Mouse (Mus musculus): ENCODE measurements around the gene Plekhg2. TPM values are rescaled to one million over a fixed set of nuclear protein-coding genes. Genes with fewer than 3 reads are reported as not detected.
A peak's percentile ranks its signal among the peaks of the same experiment; 100 is the strongest.

Gene Plekhg2
- total RNA-seq, 2 experiments from 2014 or later: 2.1 to 3.1 TPM

GRCm38 (mm10) chr7:28384162-28384561 is 11.8 kb upstream of the Plekhg2 start:
- ATAC-seq (replicated peaks; ENCODE audit: low FRiP score, poor library complexity, severe bottlenecking): no peak

- ATAC-seq (replicated peaks; ENCODE audit: low FRiP score, poor library complexity, severe bottlenecking): no peak
These were observed 11.2 kb upstream of the Plekhg2 start for GRCm38 (mm10) chr7:28383606-28384005.

GRCm38 (mm10) chr7:28382981-28383396 is 10.6 kb upstream of the Plekhg2 start:
- ATAC-seq (replicated peaks; ENCODE audit: low FRiP score, poor library complexity, severe bottlenecking): peak; percentile 26; the same call in 1 of the 2 replicates

- ATAC-seq (replicated peaks; ENCODE audit: low FRiP score, poor library complexity, severe bottlenecking): no peak
These were observed 10.1 kb upstream of the Plekhg2 start for GRCm38 (mm10) chr7:28382347-28382951.

GRCm38 (mm10) chr7:28381938-28382337 is 9.5 kb upstream of the Plekhg2 start:
- ATAC-seq (replicated peaks; ENCODE audit: low FRiP score, poor library complexity, severe bottlenecking): no peak

- no peak for ATAC-seq (replicated peaks; ENCODE audit: low FRiP score, poor library complexity, severe bottlenecking)
These were observed 8.8 kb upstream of the Plekhg2 start for GRCm38 (mm10) chr7:28381017-28381790.

- no peak for ATAC-seq (replicated peaks; ENCODE audit: low FRiP score, poor library complexity, severe bottlenecking)
These were observed 8.0 kb upstream of the Plekhg2 start, which contains the start of gene Zfp36 for GRCm38 (mm10) chr7:28380237-28381016. Zfp36 (minus strand) TSS chr7:28380253.

- peak; percentile 80 for ATAC-seq (replicated peaks; ENCODE audit: low FRiP score, poor library complexity, severe bottlenecking)
These were observed 6.6 kb upstream of the Plekhg2 start for GRCm38 (mm10) chr7:28378769-28379651.

- no peak for ATAC-seq (replicated peaks; ENCODE audit: low FRiP score, poor library complexity, severe bottlenecking)
These were observed 5.8 kb upstream of the Plekhg2 start for GRCm38 (mm10) chr7:28378066-28378690.

GRCm38 (mm10) chr7:28377190-28378065 is 5.0 kb upstream of the Plekhg2 start:
- no peak for ATAC-seq (replicated peaks; ENCODE audit: low FRiP score, poor library complexity, severe bottlenecking)

- ATAC-seq (replicated peaks; ENCODE audit: low FRiP score, poor library complexity, severe bottlenecking): no peak
These were observed 3.8 kb upstream of the Plekhg2 start for GRCm38 (mm10) chr7:28376011-28376771.

GRCm38 (mm10) chr7:28375176-28375921 is 3.0 kb upstream of the Plekhg2 start:
- peak; percentile 60 for ATAC-seq (replicated peaks; ENCODE audit: low FRiP score, poor library complexity, severe bottlenecking)

GRCm38 (mm10) chr7:28374647-28375046 is 2.2 kb upstream of the Plekhg2 start:
- no peak for ATAC-seq (replicated peaks; ENCODE audit: low FRiP score, poor library complexity, severe bottlenecking)

GRCm38 (mm10) chr7:28373891-28374495 is 1.6 kb upstream of the Plekhg2 start:
- no peak for ATAC-seq (replicated peaks; ENCODE audit: low FRiP score, poor library complexity, severe bottlenecking)

GRCm38 (mm10) chr7:28373131-28373581 is 757 bp upstream of the Plekhg2 start:
- 0 out of 2 replicates have a peak, but pooled peaks have one; percentile 23 for ATAC-seq (replicated peaks; ENCODE audit: low FRiP score, poor library complexity, severe bottlenecking)

GRCm38 (mm10) chr7:28371514-28371989 is 847 bp downstream of the Plekhg2 start:
- ATAC-seq (replicated peaks; ENCODE audit: low FRiP score, poor library complexity, severe bottlenecking): no peak
